Mouse (Mus musculus) lung, embryonic 15.5 days (tissue): ENCODE measurements around the gene Rsbn1. TPM values are rescaled to one million over a fixed set of nuclear protein-coding genes. Genes with fewer than 3 reads are reported as not detected.

Experiments used
- ATAC-seq: fragments of 200-750 bp; cut with Nextera tagmentation; 2 replicates; pipeline ENCODE4 v1.8.0; 2017; ENCODE audit warnings: moderate number of reproducible peaks, borderline replicate concordance; ENCODE audit not compliant: low FRiP score, low TSS enrichment; ENCODE audit errors: extremely low read depth
- H3K27ac ChIP-seq: fragments of 300-500 bp; sonication (generic); 2 replicates; pipeline ENCODE4 v1.5.1; 2015; ENCODE audit warnings: moderate library complexity, mild to moderate bottlenecking, inconsistent platforms
- H3K27me3 ChIP-seq: fragments of 300-500 bp; sonication (generic); 2 replicates; pipeline ENCODE4 v1.6.1; 2015; ENCODE audit warnings: inconsistent platforms
- H3K36me3 ChIP-seq: fragments of 300-500 bp; sonication (generic); 2 replicates; pipeline ENCODE4 v1.6.1; 2015; ENCODE audit warnings: inconsistent platforms
- H3K4me1 ChIP-seq: fragments of 300-500 bp; sonication (generic); 2 replicates; pipeline ENCODE4 v1.6.1; 2015; ENCODE audit warnings: inconsistent platforms
- H3K4me2 ChIP-seq: fragments of 300-500 bp; sonication (generic); 2 replicates; pipeline ENCODE4 v1.6.1; 2015; ENCODE audit warnings: inconsistent platforms, mild to moderate bottlenecking, moderate library complexity
- H3K4me3 ChIP-seq: fragments of 300-500 bp; sonication (generic); 2 replicates; pipeline ENCODE4 v1.5.1; 2015; ENCODE audit warnings: mild to moderate bottlenecking, inconsistent platforms
- H3K9ac ChIP-seq: fragments of 300-500 bp; sonication (generic); 2 replicates; pipeline ENCODE4 v1.6.1; 2015; ENCODE audit warnings: inconsistent platforms
- H3K9me3 ChIP-seq: fragments of 300-500 bp; sonication (generic); 2 replicates; pipeline ENCODE4 v1.6.1; 2016; ENCODE audit warnings: inconsistent platforms
- WGBS: fragments of 180-500 bp; shearing (Covaris S2); methylation state at CpG from one replicate; pipeline ENCODE4 v1.1.7; 2015; 5-methylcytosine and 5-hydroxymethylcytosine counted together
- polyA plus RNA-seq: library from polyadenylated mRNA; unstranded; fragments of >200 nt; fragmentation: Nextera tagmentation; extraction: Ambion mirVana; gene quantifications from 2 replicates; pipeline ENCODE4 v1.2.1, GENCODE M21; 2015

The Rsbn1 gene
- polyA plus RNA-seq, 1 experiment from 2014 or later, result 10.2 TPM

DNA sequence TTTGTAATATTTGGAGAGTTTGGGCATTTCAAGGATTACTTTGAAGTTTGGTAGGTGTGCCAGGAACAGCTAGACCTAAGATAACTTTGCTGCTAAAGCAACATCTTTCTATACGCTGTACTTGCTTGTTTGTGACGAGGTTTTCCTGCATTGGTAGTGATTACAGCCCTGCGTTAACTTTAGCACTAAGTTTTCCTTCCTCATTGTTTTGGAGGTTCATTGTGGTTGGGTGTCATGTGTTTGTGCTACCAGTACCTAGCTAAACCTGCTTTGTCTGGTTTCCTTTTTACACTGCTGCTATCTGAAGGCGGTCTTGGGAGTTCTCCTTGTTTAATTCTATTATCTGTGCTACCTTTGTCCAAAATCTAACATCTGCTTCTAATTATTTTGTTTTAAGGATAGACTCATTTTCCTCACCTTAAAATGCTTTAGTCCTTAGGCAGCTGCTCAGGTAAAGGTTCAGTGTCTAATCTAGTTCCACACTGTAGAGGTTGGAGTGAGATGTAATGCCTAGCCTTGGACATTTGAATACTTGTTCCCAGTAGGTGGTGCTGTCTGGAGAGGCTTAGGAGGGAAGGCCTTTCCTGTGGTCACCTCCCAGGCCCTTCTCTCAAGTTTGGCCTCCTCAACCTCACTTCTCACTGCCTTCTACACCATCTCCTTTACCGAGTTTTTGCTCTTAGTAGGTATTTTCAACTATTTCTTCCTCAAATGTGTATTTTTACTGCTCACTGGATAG is 96.2 kb downstream of the Rsbn1 start:
- H3K9ac ChIP-seq, result no peak overlapping the region
- no peaks in the 10 kb centered on the region for H3K9me3 ChIP-seq
- no peak overlapping the region for H3K4me3 ChIP-seq
- H3K4me1 ChIP-seq, result no peaks in the 10 kb centered on the region
- H3K4me2 ChIP-seq, result no peak overlapping the region
- H3K36me3 ChIP-seq, result peaks cover 34% of the 10 kb centered on the region
- no peak for ATAC-seq
- no peaks in the 10 kb centered on the region for H3K27me3 ChIP-seq
- no peak overlapping the region for H3K27ac ChIP-seq
- 86% methylated on average over 5 of the region's 5 CpGs for WGBS

- H3K4me3 ChIP-seq, result no peak overlapping the region
- H3K27me3 ChIP-seq, result no peaks in the 10 kb centered on the region
- no peak for ATAC-seq
- no peak overlapping the region for H3K27ac ChIP-seq
- H3K4me2 ChIP-seq, result no peak overlapping the region
- WGBS, result 87% methylated on average over 2 of the region's 2 CpGs
- no peaks in the 10 kb centered on the region for H3K9me3 ChIP-seq
- peaks cover 34% of the 10 kb centered on the region for H3K36me3 ChIP-seq
- no peak overlapping the region for H3K9ac ChIP-seq
- H3K4me1 ChIP-seq, result no peaks in the 10 kb centered on the region
Measured at GRCm38 (mm10) chr3:104011972-104012371, 98.1 kb downstream of the Rsbn1 start.

Other genes with a start within 250 kb of the Rsbn1 start
- gene Olfml3, start 176.1 kb upstream of the Rsbn1 start, polyA plus RNA-seq, result 80.4 and 80.7 TPM in 2 replicates
- not detected in 2 replicates for gene Gm10964, start 174.8 kb upstream of the Rsbn1 start, polyA plus RNA-seq
- 11.0 and 11.6 TPM in 2 replicates for gene Hipk1, start 122.6 kb upstream of the Rsbn1 start, polyA plus RNA-seq
- 30.5 and 31.2 TPM in 2 replicates for gene Dclre1b, start 104.7 kb upstream of the Rsbn1 start, polyA plus RNA-seq
- 19.6 and 21.0 TPM in 2 replicates for gene Ap4b1, start 104.6 kb upstream of the Rsbn1 start, polyA plus RNA-seq
- gene Gm43064, start 104.5 kb upstream of the Rsbn1 start, polyA plus RNA-seq, result 0.24 and 0.35 TPM in 2 replicates
- gene Bcl2l15, start 81.5 kb upstream of the Rsbn1 start, polyA plus RNA-seq, result 0.09 TPM in 1 of 2 replicates, not detected in the other
- 1.0 and 2.5 TPM in 2 replicates for gene Ptpn22, start 54.3 kb upstream of the Rsbn1 start, polyA plus RNA-seq
- gene Phtf1, start 54.0 kb downstream of the Rsbn1 start, polyA plus RNA-seq, result 25.0 and 29.2 TPM in 2 replicates